Mouse (Mus musculus): ENCODE measurements around the gene Mecr. TPM values are rescaled to one million over a fixed set of nuclear protein-coding genes. Genes with fewer than 3 reads are reported as not detected.
A peak's percentile ranks its signal among the peaks of the same experiment; 100 is the strongest.

Mecr gene
- total and polyA plus RNA-seq, 3 experiments, result 92.1 to 137 TPM; not detected in 1

- Histone ChIP-seq H3K4me3 (ENCODE audit: control insufficient read depth in 1 of 2, insufficient read depth in 1 of 2, low read depth in 2 of 2, low read length in 2 of 2) (no peak overlapping the region), H3K27ac (ENCODE audit: control insufficient read depth, low read depth, low read length) (peak overlapping the region; percentile 17; the same call in 1 of the 2 replicates), H3K9ac (ENCODE audit: control insufficient read depth, low read depth, low read length, poor library complexity, severe bottlenecking) (no peak overlapping the region), H3K79me2 (ENCODE audit: control insufficient read depth, insufficient read depth, low read length, poor library complexity) (no peaks in the 10 kb centered on the region), H3K36me3 (ENCODE audit: control insufficient read depth in 1 of 2, insufficient read depth in 2 of 2, low read length in 2 of 2) (no peaks in the 10 kb centered on the region; a peak in 1 of 4 replicates), H3K9me3 (replicated peaks; ENCODE audit: insufficient read depth, low read length) (no peaks in the 10 kb centered on the region), H3K4me1 (ENCODE audit: control insufficient read depth in 1 of 2, insufficient read depth in 2 of 2, low read length in 2 of 2) (peaks cover 0 to 10% of the 10 kb centered on the region in 2 experiments; a peak in 2 of 4 replicates), H3K27me3 (ENCODE audit: control insufficient read depth in 1 of 2, insufficient read depth in 2 of 2, low read length in 2 of 2) (no peaks in the 10 kb centered on the region)
- DNase-seq (ENCODE audit: low read depth, low spot score), result peak; percentile 85
- no peak for TF ChIP-seq ZKSCAN1 (IDR thresholded peaks at IDR 0.05; ENCODE audit: low read depth, low read length)
- TF ChIP-seq MEF2A (IDR thresholded peaks at IDR 0.05; ENCODE audit: extremely low read depth, insufficient replicate concordance, low read depth, low read length, poor library complexity, severe bottlenecking), result no peak
- TF ChIP-seq ZMIZ1 (IDR thresholded peaks at IDR 0.05; ENCODE audit: low read depth, low read length), result no peak
- no peak for TF ChIP-seq MYB (IDR thresholded peaks at IDR 0.05; ENCODE audit: low read depth, low read length)
- TF ChIP-seq BHLHE40 (IDR thresholded peaks at IDR 0.05; ENCODE audit: borderline replicate concordance, low read depth, low read length), result no peak
- TF ChIP-seq POLR2AphosphoS2 (IDR thresholded peaks at IDR 0.05; ENCODE audit: low read length), result no peak
- no peak for TF ChIP-seq HCFC1 (IDR thresholded peaks at IDR 0.05; ENCODE audit: low read depth, low read length)
- TF ChIP-seq POLR2AphosphoS5 (IDR thresholded peaks at IDR 0.05; ENCODE audit: borderline replicate concordance, low read depth, low read length), result no peak
- TF ChIP-seq SMC3 (IDR thresholded peaks at IDR 0.05; ENCODE audit: low read depth, low read length), result peak; percentile 80
- no peak for TF ChIP-seq NELFE (IDR thresholded peaks at IDR 0.05; ENCODE audit: low read depth, low read length)
- 0 out of 2 replicates have a peak, but pooled peaks have one; percentile 16 for TF ChIP-seq TCF12 (IDR thresholded peaks at IDR 0.05; ENCODE audit: low read depth, low read length)
- TF ChIP-seq NRF1 (IDR thresholded peaks at IDR 0.05; ENCODE audit: insufficient read depth, low read depth, low read length, poor library complexity, severe bottlenecking), result no peak; the same call in 1 of the 2 replicates
- TF ChIP-seq SIN3A (IDR thresholded peaks at IDR 0.05; ENCODE audit: low read length), result peak; percentile 82
- TF ChIP-seq MXI1 (IDR thresholded peaks at IDR 0.05; ENCODE audit: low read depth, low read length), result peak; percentile 50; the same call in 1 of the 2 replicates
- TF ChIP-seq CHD1 (IDR thresholded peaks at IDR 0.05; ENCODE audit: low read depth, low read length), result no peak
- peak; percentile 55 for TF ChIP-seq ZC3H11A (IDR thresholded peaks at IDR 0.05; ENCODE audit: low read depth, low read length)
- no peak for TF ChIP-seq ELF1 (IDR thresholded peaks at IDR 0.05; ENCODE audit: low read depth, low read length)
- TF ChIP-seq EP300 (IDR thresholded peaks at IDR 0.05; ENCODE audit: low read depth in 1 of 2, low read length in 2 of 2), result no peak
- no peak for TF ChIP-seq TBP (IDR thresholded peaks at IDR 0.05; ENCODE audit: low read depth, low read length)
- TF ChIP-seq E2F4 (IDR thresholded peaks at IDR 0.05; ENCODE audit: borderline replicate concordance, low read depth, low read length), result no peak
- no peak for TF ChIP-seq TAL1 (IDR thresholded peaks at IDR 0.05; ENCODE audit: low read length)
- TF ChIP-seq GATA1 (IDR thresholded peaks at IDR 0.05; ENCODE audit: low read depth, low read length), result no peak
- TF ChIP-seq CTCF (IDR thresholded peaks at IDR 0.05 in 2 of 3, conservative IDR thresholded peaks at IDR 0.05 in 1 of 3; ENCODE audit: control insufficient read depth in 1 of 3, insufficient read depth in 1 of 3, low read depth in 2 of 3, low read length in 3 of 3, poor library complexity in 1 of 3, severe bottlenecking in 1 of 3), result peak; percentile 86 to 98 (median 91)
- no peak for TF ChIP-seq USF1 (IDR thresholded peaks at IDR 0.05; ENCODE audit: low read depth, low read length)
- no peak for TF ChIP-seq GABPA (IDR thresholded peaks at IDR 0.05; ENCODE audit: low read depth, low read length)
- TF ChIP-seq RCOR1 (IDR thresholded peaks at IDR 0.05; ENCODE audit: low read depth, low read length), result no peak
- no peak for TF ChIP-seq KAT2A (conservative IDR thresholded peaks at IDR 0.05; ENCODE audit: low read depth, low read length)
- TF ChIP-seq MAX (IDR thresholded peaks at IDR 0.05; ENCODE audit: low read length), result peak; percentile 81
- TF ChIP-seq USF2 (IDR thresholded peaks at IDR 0.05; ENCODE audit: borderline replicate concordance in 1 of 2, insufficient read depth in 1 of 2, low read depth in 1 of 2, low read length in 2 of 2), result no peak
- no peak for TF ChIP-seq POLR2A (IDR thresholded peaks at IDR 0.05; ENCODE audit: control insufficient read depth in 1 of 2, insufficient read depth in 1 of 2, low read depth in 1 of 2, low read length in 2 of 2, poor library complexity in 1 of 2)
- TF ChIP-seq MAZ (IDR thresholded peaks at IDR 0.05; ENCODE audit: low read depth, low read length), result peak; percentile 75; the same call in 1 of the 2 replicates
- TF ChIP-seq MAFK (IDR thresholded peaks at IDR 0.05; ENCODE audit: borderline replicate concordance, low read depth, low read length), result no peak
- TF ChIP-seq MYC (IDR thresholded peaks at IDR 0.05; ENCODE audit: low read depth, low read length), result peak; percentile 76; the same call in 1 of the 2 replicates
- TF ChIP-seq ETS1 (IDR thresholded peaks at IDR 0.05; ENCODE audit: low read depth, low read length), result peak; percentile 56
- no peak for TF ChIP-seq JUND (IDR thresholded peaks at IDR 0.05; ENCODE audit: low read depth, low read length)
- peak; percentile 63 for TF ChIP-seq RAD21 (IDR thresholded peaks at IDR 0.05; ENCODE audit: low read depth, low read length)
These were observed 17.4 kb downstream of the Mecr start for GRCm38 (mm10) chr4:131860492-131861340.

Data from MEL (cell line).